Mouse (Mus musculus) thymus, adult 2 months (tissue): ENCODE results near the gene Phkg1.

Experiments used
- CTCF ChIP-seq: fragments of 200-500 bp; IDR thresholded peaks from 2 replicates; pipeline ENCODE4 v1.5.1; 2012; ENCODE audit warnings: mild to moderate bottlenecking, control low read depth, low read length, moderate library complexity, borderline replicate concordance; ENCODE audit not compliant: control insufficient read depth, poor library complexity, insufficient read depth; ENCODE audit errors: extremely low read depth
- POLR2A ChIP-seq: fragments of 200-500 bp; IDR thresholded peaks from 2 replicates; pipeline ENCODE4 v1.6.1; 2012; ENCODE audit warnings: mild to moderate bottlenecking, low read length, control low read depth, moderate library complexity; ENCODE audit not compliant: control insufficient read depth, poor library complexity, insufficient read depth; ENCODE audit errors: extremely low read depth

- 0 out of 2 replicates have a peak, but pooled peaks have one; percentile 34 for TF ChIP-seq CTCF
- peak; percentile 51; the same call in 1 of the 2 replicates for TF ChIP-seq POLR2A
Observed at GRCm38 (mm10) chr5:129908242-129908965, 10.1 kb upstream of the Phkg1 start, which contains the start of gene Nupr1l.
